ENCODE assay signal across 7 mouse cellular contexts in the genomic region with DNA sequence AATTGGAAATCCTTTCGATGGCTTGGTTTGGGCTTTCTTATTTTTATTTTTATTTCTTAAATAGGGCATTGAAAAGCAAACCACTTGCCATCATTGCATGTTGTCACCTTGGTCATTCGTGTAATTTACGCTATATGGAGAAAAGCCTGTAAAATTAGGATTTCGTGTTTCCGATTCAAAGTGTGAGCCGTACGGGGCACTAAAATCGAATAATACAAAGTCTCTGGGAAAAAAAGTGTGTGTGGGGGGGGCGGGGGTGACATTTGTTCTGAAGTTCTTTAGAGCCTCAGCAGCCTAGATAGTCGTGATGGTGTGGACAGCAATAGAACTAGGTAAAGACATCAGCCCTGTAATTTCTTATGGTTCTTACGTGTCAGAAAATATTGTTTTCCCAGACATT. TPM values are rescaled to one million over a fixed set of nuclear protein-coding genes. Genes with fewer than 3 reads are reported as not detected.
DNase-seq lines count a peak whose midpoint lies in the region; ATAC-seq and TF ChIP-seq lines count a peak whose summit lies in the region.

No protein-coding gene starts in this region.

- 49% methylated on average over 11 of the region's 11 CpGs for WGBS in liver, adult 2 months
- WGBS in limb, embryonic 11.5 days, result 48% methylated on average over 11 of the region's 11 CpGs
- WGBS in neural tube, embryonic 15.5 days, result 18% methylated on average over 11 of the region's 11 CpGs

- peak overlapping the region; percentile 96 for H3K9ac ChIP-seq in liver, adult 2 months (ENCODE audit: low read depth, low read length)
- H3K9ac ChIP-seq in limb, embryonic 11.5 days (ENCODE audit: low read length), result peak overlapping the region; percentile 96
- H3K9ac ChIP-seq in neural tube, embryonic 15.5 days (replicated peaks), result peak overlapping the region; percentile 97

- no peak for DNase-seq in liver, adult 2 months (ENCODE audit: extremely low read depth, low read depth, low spot score)
- no peak for DNase-seq in liver
- peak; percentile 11 for DNase-seq in fibroblast of lung, adult 2 months (ENCODE audit: low read depth)
- DNase-seq in limb, embryonic 11.5 days (ENCODE audit: low spot score), result no peak
- no peak for DNase-seq in urinary bladder, adult 18-20 months (ENCODE audit: low spot score in 2 of 2)
- DNase-seq in cerebellum, adult 11 months, result no peak

- H3K36me3 ChIP-seq in liver, adult 2 months (ENCODE audit: control insufficient read depth, insufficient read depth, low read length), result no peaks in the 10 kb centered on the region
- no peaks in the 10 kb centered on the region for H3K36me3 ChIP-seq in limb, embryonic 11.5 days (ENCODE audit: control insufficient read depth, insufficient read depth, low read length)
- peaks cover 10% of the 10 kb centered on the region for H3K36me3 ChIP-seq in neural tube, embryonic 15.5 days

- peak overlapping the region; percentile 95 for H3K27ac ChIP-seq in liver, adult 2 months (replicated peaks; ENCODE audit: insufficient read depth, low read depth, low read length)
- H3K27ac ChIP-seq in limb, embryonic 11.5 days (replicated peaks; ENCODE audit: low read depth, low read length), result peak overlapping the region; percentile 94
- H3K27ac ChIP-seq in neural tube, embryonic 15.5 days (replicated peaks), result peak overlapping the region; percentile 100

- H3K4me2 ChIP-seq in limb, embryonic 11.5 days (ENCODE audit: low read depth, severe bottlenecking), result peak overlapping the region; percentile 67
- peak overlapping the region; percentile 71 for H3K4me2 ChIP-seq in neural tube, embryonic 15.5 days

- H3K4me1 ChIP-seq in liver, adult 2 months (ENCODE audit: control insufficient read depth, insufficient read depth, low read length), result no peaks in the 10 kb centered on the region
- H3K4me1 ChIP-seq in limb, embryonic 11.5 days (ENCODE audit: control insufficient read depth, insufficient read depth, low read length), result no peaks in the 10 kb centered on the region
- 0 out of 2 replicates have a peak, but pooled peaks cover 10% of the 10 kb centered on the region for H3K4me1 ChIP-seq in neural tube, embryonic 15.5 days

- ATAC-seq in limb, embryonic 11.5 days (ENCODE audit: insufficient number of reproducible peaks, low FRiP score, low TSS enrichment, low read depth), result no peak
- ATAC-seq in neural tube, embryonic 15.5 days (ENCODE audit: low FRiP score), result no peak

- peak overlapping the region; percentile 84 for H3K4me3 ChIP-seq in liver, adult 2 months (ENCODE audit: insufficient read depth, low read depth, low read length)
- H3K4me3 ChIP-seq in limb, embryonic 11.5 days (ENCODE audit: low read depth, low read length), result peak overlapping the region; percentile 84
- H3K4me3 ChIP-seq in neural tube, embryonic 15.5 days (replicated peaks), result peak overlapping the region; percentile 79

- no peak for TF ChIP-seq CTCF in liver, adult 2 months (IDR thresholded peaks at IDR 0.05; ENCODE audit: low read depth, low read length)

- H3K27me3 ChIP-seq in liver, adult 2 months (ENCODE audit: control insufficient read depth, insufficient read depth, low read length), result no peaks in the 10 kb centered on the region
- no peaks in the 10 kb centered on the region for H3K27me3 ChIP-seq in limb, embryonic 11.5 days (ENCODE audit: control insufficient read depth, insufficient read depth, low read length)
- no peaks in the 10 kb centered on the region for H3K27me3 ChIP-seq in neural tube, embryonic 15.5 days (replicated peaks)

- no peaks in the 10 kb centered on the region for H3K9me3 ChIP-seq in limb, embryonic 11.5 days (ENCODE audit: control insufficient read depth, low read length)
- H3K9me3 ChIP-seq in neural tube, embryonic 15.5 days (replicated peaks), result no peaks in the 10 kb centered on the region

- H3K79me2 ChIP-seq in liver, adult 2 months (ENCODE audit: control insufficient read depth, insufficient read depth, low read length), result no peaks in the 10 kb centered on the region

- no peak for TF ChIP-seq POLR2A in liver, adult 2 months (IDR thresholded peaks at IDR 0.05; ENCODE audit: extremely low read depth, insufficient read depth, low read length)

RNA-seq across cellular contexts. Expression of a gene that starts 1.2 kb away (rescaled TPM):
- total RNA-seq in liver, adult 2 months (2014; rRNA removed), result 0.94 and 1.0 TPM in 2 replicates
- polyA plus RNA-seq in liver, adult 2 months (2012; rRNA removed), result 0.55 and 0.82 TPM in 2 replicates
- 14.8 and 14.9 TPM in 2 replicates for polyA plus RNA-seq in limb, embryonic 11.5 days (2014; fragmentation: Nextera tagmentation; extraction: Ambion mirVana)
- polyA plus RNA-seq in neural tube, embryonic 15.5 days (2015; fragmentation: Nextera tagmentation; extraction: Ambion mirVana), result 21.9 and 23.3 TPM in 2 replicates
